23 mouse cellular contexts compared by ENCODE assay signal in the genomic region with DNA sequence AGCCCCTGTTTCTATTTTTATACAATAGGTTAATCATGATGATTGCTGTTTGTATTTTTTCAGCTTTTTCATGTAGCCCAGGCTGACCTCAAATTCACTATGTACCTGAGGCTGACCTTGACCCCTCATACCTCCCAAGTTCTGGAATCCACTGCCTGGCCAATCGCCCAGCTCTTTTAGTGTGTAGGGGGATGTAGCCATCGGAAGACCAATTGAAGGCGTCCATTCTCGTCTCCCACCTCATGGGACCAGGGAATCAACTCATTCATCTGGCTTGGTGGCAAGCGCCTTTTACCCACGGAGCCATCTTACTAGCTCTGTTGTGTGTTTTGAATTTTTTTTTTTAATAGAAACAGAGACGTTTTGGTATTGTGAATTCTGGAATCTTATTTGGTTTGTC. TPM values are rescaled to one million over a fixed set of nuclear protein-coding genes. Genes with fewer than 3 reads are reported as not detected.
A peak's percentile ranks its signal among the peaks of the same experiment; 100 is the strongest.
DNase-seq lines count a peak whose midpoint lies in the region; ATAC-seq and TF ChIP-seq lines count a peak whose summit lies in the region.
"Had no signal": no experiment of that assay in that cellular context is flagged by ENCODE, and none has a peak within 500 bp of the region (broad histone marks: within the 10 kb centered on the region; RNA-seq: fewer than 3 reads in every experiment).

No protein-coding gene starts in this region.

- no peak overlapping the region for H3K27ac ChIP-seq in liver, adult 2 months (replicated peaks; ENCODE audit: insufficient read depth, low read depth, low read length)
- H3K27ac ChIP-seq in midbrain, embryonic 11.5 days (ENCODE audit: low read depth, low read length) = no peak overlapping the region
- H3K27ac ChIP-seq in midbrain, embryonic 16.5 days (ENCODE audit: low read length) = no peak overlapping the region

- peaks cover 17% of the 10 kb centered on the region; the same call in 1 of the 2 replicates for H3K4me1 ChIP-seq in liver, adult 2 months (ENCODE audit: control insufficient read depth, insufficient read depth, low read length)
- H3K4me1 ChIP-seq in midbrain, embryonic 11.5 days (ENCODE audit: control insufficient read depth, insufficient read depth, low read length) = no peaks in the 10 kb centered on the region
- no peaks in the 10 kb centered on the region for H3K4me1 ChIP-seq in midbrain, embryonic 16.5 days (ENCODE audit: control insufficient read depth, insufficient read depth, low read length)

- no peak for ATAC-seq in midbrain, embryonic 11.5 days (ENCODE audit: low FRiP score)
- ATAC-seq in midbrain, embryonic 16.5 days = no peak
- ATAC-seq: activated CD4-positive, CD25-positive, alpha-beta regulatory T cell, adult 4 months; CD4-positive, CD25-positive, alpha-beta regulatory T cell, adult 4 months; Patski had no signal

- peaks cover 28% of the 10 kb centered on the region for H3K36me3 ChIP-seq in liver, adult 2 months (ENCODE audit: control insufficient read depth, insufficient read depth, low read length)
- no peaks in the 10 kb centered on the region for H3K36me3 ChIP-seq in midbrain, embryonic 11.5 days (ENCODE audit: control insufficient read depth, insufficient read depth, low read length)
- H3K36me3 ChIP-seq in midbrain, embryonic 16.5 days (ENCODE audit: control insufficient read depth, insufficient read depth, low read length) = 0 out of 2 replicates have a peak, but pooled peaks cover 2% of the 10 kb centered on the region

- intact Hi-C loops in heart, postnatal 36 days (cut with DNase I) = no loop called here

- no peak overlapping the region for H3K4me2 ChIP-seq in midbrain, embryonic 11.5 days
- no peak overlapping the region for H3K4me2 ChIP-seq in midbrain, embryonic 16.5 days (ENCODE audit: low read length)

- no peaks in the 10 kb centered on the region for H3K27me3 ChIP-seq in liver, adult 2 months (ENCODE audit: control insufficient read depth, insufficient read depth, low read length)
- no peaks in the 10 kb centered on the region for H3K27me3 ChIP-seq in midbrain, embryonic 11.5 days (ENCODE audit: control insufficient read depth, insufficient read depth, low read length)
- H3K27me3 ChIP-seq in midbrain, embryonic 16.5 days (ENCODE audit: control insufficient read depth, insufficient read depth, low read depth, low read length) = no peaks in the 10 kb centered on the region
- H3K27me3 ChIP-seq: CH12.LX, Patski had no signal

- DNase-seq in heart, adult 11 months = peak; percentile 83
- DNase-seq in heart, postnatal 36 days = no peak
- peak; percentile 41 for DNase-seq in liver, adult 2 months (ENCODE audit: extremely low read depth, low read depth, low spot score)
- DNase-seq in liver (no peak), R1 (ENCODE audit: low read depth, low spot score) (peak; percentile 13)
- DNase-seq in midbrain, embryonic 11.5 days (ENCODE audit: low spot score, missing footprints) = peak; percentile 65
- DNase-seq in cerebellum, adult 11 months = no peak
- DNase-seq: adrenal gland, adult 2 months; adrenal gland, adult 8-10 months; adrenal gland, postnatal 10 days; adrenal gland, postnatal 14 days; adrenal gland, postnatal 25 days; adrenal gland, postnatal 36 days; B cell, adult 2 months; cerebellum, adult 11-12 months; cerebellum, adult 18-20 months; cerebellum, adult 2 months had no signal

- H3K9me3 ChIP-seq in midbrain, embryonic 11.5 days (ENCODE audit: control insufficient read depth, low read length) = no peaks in the 10 kb centered on the region
- H3K9me3 ChIP-seq in midbrain, embryonic 16.5 days (replicated peaks; ENCODE audit: control insufficient read depth, low read length, poor library complexity, severe bottlenecking) = no peaks in the 10 kb centered on the region
- H3K9me3 ChIP-seq: G1E had no signal

- no peak for TF ChIP-seq CTCF in liver, adult 2 months (IDR thresholded peaks at IDR 0.05; ENCODE audit: low read depth, low read length)

- WGBS in liver, adult 2 months = 90% methylated on average over 7 of the region's 7 CpGs
- 93% methylated on average over 7 of the region's 7 CpGs for WGBS in midbrain, embryonic 11.5 days
- 93% methylated on average over 7 of the region's 7 CpGs for WGBS in midbrain, embryonic 16.5 days

- no peak overlapping the region for H3K9ac ChIP-seq in liver, adult 2 months (ENCODE audit: low read depth, low read length)
- H3K9ac ChIP-seq in midbrain, embryonic 11.5 days (ENCODE audit: low read length) = no peak overlapping the region
- no peak overlapping the region for H3K9ac ChIP-seq in midbrain, embryonic 16.5 days (ENCODE audit: low read depth, low read length)

- H3K79me2 ChIP-seq in liver, adult 2 months (ENCODE audit: control insufficient read depth, insufficient read depth, low read length) = 0 out of 2 replicates have a peak, but pooled peaks cover 2% of the 10 kb centered on the region

- no peak for TF ChIP-seq POLR2A in liver, adult 2 months (IDR thresholded peaks at IDR 0.05; ENCODE audit: extremely low read depth, insufficient read depth, low read length)

- no peak overlapping the region for H3K4me3 ChIP-seq in liver, adult 2 months (ENCODE audit: insufficient read depth, low read depth, low read length)
- no peak overlapping the region for H3K4me3 ChIP-seq in midbrain, embryonic 11.5 days (ENCODE audit: low read depth, low read length)
- no peak overlapping the region for H3K4me3 ChIP-seq in midbrain, embryonic 16.5 days (ENCODE audit: low read depth, low read length)

RNA-seq across cellular contexts. Expression of a gene that starts 39.8 kb away (rescaled TPM):
- 1,000 to 10,000 TPM; 1,707 to 1,741 TPM for total RNA-seq in heart, postnatal 36 days (2021)
- total RNA-seq in liver, adult 2 months (2014; rRNA removed) = 69.9 and 106 TPM in 2 replicates
- 71.1 and 85.2 TPM in 2 replicates for polyA plus RNA-seq in liver, adult 2 months (2012; rRNA removed)
- 80.4 and 81.3 TPM in 2 replicates for polyA plus RNA-seq in midbrain, embryonic 11.5 days (2014; fragmentation: Nextera tagmentation; extraction: Ambion mirVana)
- polyA plus RNA-seq in midbrain, embryonic 16.5 days (2015; fragmentation: Nextera tagmentation; extraction: Ambion mirVana) = 125 and 127 TPM in 2 replicates

RNA-seq across cellular contexts. Expression of a gene that starts 56.6 kb away (rescaled TPM):
- 10 to 100 TPM; 82.9 to 94.8 TPM for total RNA-seq in heart, postnatal 36 days (2021)
- total RNA-seq in liver, adult 2 months (2014; rRNA removed) = 42.2 and 43.1 TPM in 2 replicates
- 80.1 and 83.2 TPM in 2 replicates for polyA plus RNA-seq in liver, adult 2 months (2012; rRNA removed)
- polyA plus RNA-seq in midbrain, embryonic 11.5 days (2014; fragmentation: Nextera tagmentation; extraction: Ambion mirVana) = 148 and 161 TPM in 2 replicates
- 115 and 118 TPM in 2 replicates for polyA plus RNA-seq in midbrain, embryonic 16.5 days (2015; fragmentation: Nextera tagmentation; extraction: Ambion mirVana)

RNA-seq across cellular contexts. Expression of a gene that starts 57.6 kb away (rescaled TPM):
- total RNA-seq in heart, postnatal 36 days (2021) = 10 to 100 TPM; 35.0 to 39.5 TPM
- total RNA-seq in liver, adult 2 months (2014; rRNA removed) = 3.0 and 4.4 TPM in 2 replicates
- 14.7 and 15.2 TPM in 2 replicates for polyA plus RNA-seq in liver, adult 2 months (2012; rRNA removed)
- 13.3 and 16.4 TPM in 2 replicates for polyA plus RNA-seq in midbrain, embryonic 11.5 days (2014; fragmentation: Nextera tagmentation; extraction: Ambion mirVana)
- polyA plus RNA-seq in midbrain, embryonic 16.5 days (2015; fragmentation: Nextera tagmentation; extraction: Ambion mirVana) = 30.2 and 33.4 TPM in 2 replicates

Comparison
In these comparisons a context has a peak if more than half of its experiments do, and no peak if none do; other contexts are left out.
1. DNase-seq: peak in heart, adult 11 months (single experiment), liver, adult 2 months (single experiment), midbrain, embryonic 11.5 days (single experiment) and R1 (single experiment); none in heart, postnatal 36 days (0 of 2), liver (single experiment) and cerebellum, adult 11 months (single experiment).